Mouse (Mus musculus) embryonic fibroblast, embryonic 13.5 days (primary cell): ENCODE data around the gene Ambra1.

Experiments
- CTCF ChIP-seq: IDR thresholded peaks from 2 replicates; pipeline ENCODE4 v1.5.1; 2011; ENCODE audit warnings: mild to moderate bottlenecking, control low read depth, low read length, moderate library complexity, borderline replicate concordance; ENCODE audit not compliant: insufficient read depth
- POLR2A ChIP-seq: IDR thresholded peaks from 2 replicates; pipeline ENCODE4 v1.6.1; 2011; ENCODE audit warnings: low read depth, mild to moderate bottlenecking, control low read depth, low read length, moderate library complexity

- no peak for TF ChIP-seq CTCF
- no peak for TF ChIP-seq POLR2A
Measured at GRCm38 (mm10) chr2:91811433-91811832, 81.5 kb downstream of the Ambra1 start.
